Mouse (Mus musculus) lung, embryonic 14.5 days (tissue): Measurements from ENCODE around the gene Zfp653. TPM values are rescaled to one million over a fixed set of nuclear protein-coding genes. Genes with fewer than 3 reads are reported as not detected.
A peak's percentile ranks its signal among the peaks of the same experiment; 100 is the strongest.

ENCODE experiments used
- ATAC-seq: fragments of 200-750 bp; cut with Nextera tagmentation; 2 replicates; pipeline ENCODE4 v1.8.0; 2017; ENCODE audit warnings: mild to moderate bottlenecking, moderate TSS enrichment, moderate library complexity; ENCODE audit not compliant: insufficient read depth
- DNase-seq: peaks from one replicate; pipeline ENCODE4 v3.0.0-alpha.2; 2015
- H3K27ac ChIP-seq: fragments of 300-500 bp; sonication (generic); 2 replicates; pipeline ENCODE4 v1.5.1; 2014; ENCODE audit warnings: low read depth, mild to moderate bottlenecking, moderate library complexity
- H3K27me3 ChIP-seq: fragments of 300-500 bp; sonication (generic); 2 replicates; pipeline ENCODE4 v1.6.1; 2014; ENCODE audit warnings: low read length, control low read depth; ENCODE audit not compliant: insufficient read depth
- H3K36me3 ChIP-seq: fragments of 300-500 bp; sonication (generic); 2 replicates; pipeline ENCODE4 v1.6.1; 2014; ENCODE audit warnings: control low read depth; ENCODE audit not compliant: insufficient read depth
- H3K4me1 ChIP-seq: fragments of 300-500 bp; sonication (generic); 2 replicates; pipeline ENCODE4 v1.6.1; 2014; ENCODE audit warnings: antibody characterized with exemption, control low read depth; ENCODE audit not compliant: insufficient read depth
- H3K4me2 ChIP-seq: fragments of 300-500 bp; sonication (generic); 2 replicates; pipeline ENCODE4 v1.6.1; 2014; ENCODE audit warnings: mild to moderate bottlenecking
- H3K4me3 ChIP-seq: fragments of 300-500 bp; sonication (generic); 2 replicates; pipeline ENCODE4 v1.5.1; 2014; ENCODE audit warnings: low read depth, low read length
- H3K9ac ChIP-seq: fragments of 300-500 bp; sonication (generic); 2 replicates; pipeline ENCODE4 v1.6.1; 2014
- H3K9me3 ChIP-seq: fragments of 300-500 bp; sonication (generic); 2 replicates; pipeline ENCODE4 v1.6.1; 2016; ENCODE audit warnings: low read depth, low read length, control low read depth
- CTCF ChIP-seq: IDR thresholded peaks from 2 replicates; pipeline ENCODE4 v1.5.1; 2016; ENCODE audit warnings: antibody characterized with exemption, low read depth
- WGBS: fragments of 180-500 bp; shearing (Covaris S2); extraction: QIAGEN DNeasy Blood & Tissue Kit; methylation state at CpG from one replicate; pipeline ENCODE4 v1.1.7; 2014; 5-methylcytosine and 5-hydroxymethylcytosine counted together
- polyA plus RNA-seq: library from polyadenylated mRNA; unstranded; fragments of >200 nt; fragmentation: Nextera tagmentation; extraction: Ambion mirVana; gene quantifications from 2 replicates; pipeline ENCODE4 v1.2.1, GENCODE M21; 2014

The Zfp653 gene
- polyA plus RNA-seq, 1 experiment from 2014 or later = 12.4 TPM

GRCm38 (mm10) chr9:22057031-22057517 is 14.1 kb downstream of the Zfp653 start:
- Histone ChIP-seq H3K27ac (no peak overlapping the region), H3K9ac (no peak overlapping the region), H3K36me3 (peaks cover 35% of the 10 kb centered on the region; the same call in 1 of the 2 replicates), H3K4me1 (no peaks in the 10 kb centered on the region), H3K9me3 (no peaks in the 10 kb centered on the region), H3K27me3 (peaks cover 34% of the 10 kb centered on the region), H3K4me3 (no peak overlapping the region), H3K4me2 (no peak overlapping the region)
- no peak for TF ChIP-seq CTCF
- 89% methylated on average over 9 of the region's 9 CpGs for WGBS
- ATAC-seq = no peak
- no peak for DNase-seq

- Histone ChIP-seq H3K27me3 (peaks cover 41% of the 10 kb centered on the region), H3K4me3 (no peak overlapping the region), H3K4me1 (0 out of 2 replicates have a peak, but pooled peaks cover 4% of the 10 kb centered on the region), H3K36me3 (peaks cover 30% of the 10 kb centered on the region; the same call in 1 of the 2 replicates), H3K27ac (no peak overlapping the region), H3K9ac (no peak overlapping the region), H3K4me2 (no peak overlapping the region), H3K9me3 (no peaks in the 10 kb centered on the region)
- DNase-seq (peak; percentile 9), ATAC-seq (no peak)
- no peak for TF ChIP-seq CTCF
- WGBS = 58% methylated on average over 9 of the region's 9 CpGs
These were observed 14.8 kb downstream of the Zfp653 start for GRCm38 (mm10) chr9:22056303-22056910.

- no peak for TF ChIP-seq CTCF
- Histone ChIP-seq H3K4me2 (no peak overlapping the region), H3K9me3 (no peaks in the 10 kb centered on the region), H3K27ac (no peak overlapping the region), H3K9ac (no peak overlapping the region), H3K4me1 (peaks cover 8% of the 10 kb centered on the region; the same call in 1 of the 2 replicates), H3K27me3 (peaks cover 48% of the 10 kb centered on the region), H3K36me3 (peaks cover 30% of the 10 kb centered on the region; the same call in 1 of the 2 replicates), H3K4me3 (no peak overlapping the region)
- ATAC-seq = no peak
- no peak for DNase-seq
- WGBS = 32% methylated on average over 29 of the region's 29 CpGs
These were observed 15.5 kb downstream of the Zfp653 start for GRCm38 (mm10) chr9:22055713-22056112.

GRCm38 (mm10) chr9:22054411-22055076 is 16.6 kb downstream of the Zfp653 start:
- ATAC-seq (peak; percentile 27), DNase-seq (peak; percentile 81)
- peak; percentile 72 for TF ChIP-seq CTCF
- 3% methylated on average over 32 of the region's 32 CpGs for WGBS
- Histone ChIP-seq H3K9ac (no peak overlapping the region), H3K4me3 (no peak overlapping the region), H3K36me3 (peaks cover 27% of the 10 kb centered on the region; the same call in 1 of the 2 replicates), H3K27me3 (peaks cover 59% of the 10 kb centered on the region), H3K4me1 (peaks cover 12% of the 10 kb centered on the region), H3K4me2 (peak overlapping the region; percentile 13; the same call in 1 of the 2 replicates), H3K27ac (no peak overlapping the region), H3K9me3 (no peaks in the 10 kb centered on the region)

- H3K4me2 ChIP-seq = no peak overlapping the region
- no peaks in the 10 kb centered on the region for H3K9me3 ChIP-seq
- H3K4me3 ChIP-seq = no peak overlapping the region
- no peak for TF ChIP-seq CTCF
- H3K27ac ChIP-seq = no peak overlapping the region
- DNase-seq (peak; percentile 73), ATAC-seq (no peak)
- 21% methylated on average over 6 of the region's 7 CpGs for WGBS
- H3K9ac ChIP-seq = no peak overlapping the region
- peaks cover 12% of the 10 kb centered on the region for H3K4me1 ChIP-seq
- H3K36me3 ChIP-seq = peaks cover 20% of the 10 kb centered on the region; the same call in 1 of the 2 replicates
- peaks cover 66% of the 10 kb centered on the region for H3K27me3 ChIP-seq
These were observed 17.5 kb downstream of the Zfp653 start for GRCm38 (mm10) chr9:22053657-22054056.

GRCm38 (mm10) chr9:22051958-22052254 is 19.3 kb downstream of the Zfp653 start, which contains the start of gene Elavl3:
TSS of gene Elavl3 (minus strand) at chr9:22052023.
- peak within 1 kb of the TSS; percentile 33 for H3K4me3 ChIP-seq
- H3K36me3 ChIP-seq = peaks cover 2% of the 10 kb centered on the region; the same call in 1 of the 2 replicates
- H3K4me1 ChIP-seq = peaks cover 12% of the 10 kb centered on the region
- H3K27ac ChIP-seq = no peak within 1 kb of the TSS
- TF ChIP-seq CTCF = no peak
- peak within 1 kb of the TSS; percentile 61 for H3K4me2 ChIP-seq
- DNase-seq (peak; percentile 15), ATAC-seq (no peak)
- peaks cover 69% of the 10 kb centered on the region for H3K27me3 ChIP-seq
- no peak within 1 kb of the TSS for H3K9ac ChIP-seq
- WGBS = 2% methylated on average over 21 of the region's 28 CpGs
- H3K9me3 ChIP-seq = no peaks in the 10 kb centered on the region
